In the genomic region with DNA sequence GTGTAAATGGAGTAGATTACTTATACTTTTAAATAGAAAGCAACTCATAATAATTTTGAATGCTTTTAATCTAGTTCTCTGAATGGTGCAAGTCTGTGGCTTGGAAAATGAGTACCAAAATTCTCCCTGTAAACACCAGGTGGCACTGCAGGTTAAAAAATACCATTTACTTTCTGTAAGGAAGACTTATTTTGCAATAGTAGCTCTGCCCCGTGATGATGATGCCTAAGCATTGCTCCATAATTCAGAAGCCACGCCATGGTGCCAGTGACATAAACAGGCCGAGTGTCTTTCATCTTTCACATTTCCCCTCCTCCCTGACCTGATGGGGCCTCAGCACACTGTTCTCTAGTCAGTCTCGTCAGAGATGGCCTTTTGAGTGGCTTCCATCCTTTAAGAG, we compare ENCODE assay signal across 8 mouse cellular contexts. TPM values are rescaled to one million over a fixed set of nuclear protein-coding genes. Genes with fewer than 3 reads are reported as not detected.
A peak's percentile ranks its signal among the peaks of the same experiment; 100 is the strongest.
DNase-seq lines count a peak whose midpoint lies in the region; ATAC-seq lines count a peak whose summit lies in the region.

No protein-coding gene starts in this region.

- no peak overlapping the region for H3K9ac ChIP-seq in forebrain, embryonic 14.5 days (ENCODE audit: low read length)
- H3K9ac ChIP-seq in forebrain, embryonic 12.5 days: no peak overlapping the region
- H3K9ac ChIP-seq in midbrain, embryonic 11.5 days (ENCODE audit: low read length): no peak overlapping the region
- H3K9ac ChIP-seq in intestine, embryonic 15.5 days: no peak overlapping the region
- no peak overlapping the region for H3K9ac ChIP-seq in neural tube, embryonic 15.5 days (replicated peaks)

- H3K9me3 ChIP-seq in forebrain, embryonic 14.5 days (replicated peaks; ENCODE audit: control insufficient read depth, low read length): no peaks in the 10 kb centered on the region
- no peaks in the 10 kb centered on the region for H3K9me3 ChIP-seq in forebrain, embryonic 12.5 days
- H3K9me3 ChIP-seq in midbrain, embryonic 11.5 days (ENCODE audit: control insufficient read depth, low read length): no peaks in the 10 kb centered on the region
- H3K9me3 ChIP-seq in midbrain, embryonic 10.5 days (replicated peaks): no peaks in the 10 kb centered on the region
- H3K9me3 ChIP-seq in intestine, embryonic 15.5 days: no peaks in the 10 kb centered on the region
- H3K9me3 ChIP-seq in neural tube, embryonic 15.5 days (replicated peaks): no peaks in the 10 kb centered on the region

- no peaks in the 10 kb centered on the region for H3K4me1 ChIP-seq in forebrain, embryonic 14.5 days (ENCODE audit: control insufficient read depth, insufficient read depth, low read length)
- H3K4me1 ChIP-seq in forebrain, embryonic 12.5 days: peaks cover 7% of the 10 kb centered on the region
- peaks cover 2% of the 10 kb centered on the region; the same call in 1 of the 2 replicates for H3K4me1 ChIP-seq in midbrain, embryonic 11.5 days (ENCODE audit: control insufficient read depth, insufficient read depth, low read length)
- H3K4me1 ChIP-seq in midbrain, embryonic 10.5 days: peaks cover 13% of the 10 kb centered on the region
- H3K4me1 ChIP-seq in intestine, embryonic 15.5 days (replicated peaks): no peaks in the 10 kb centered on the region
- H3K4me1 ChIP-seq in neural tube, embryonic 15.5 days: peaks cover 4% of the 10 kb centered on the region; the same call in 1 of the 2 replicates

- peaks cover 69% of the 10 kb centered on the region for H3K36me3 ChIP-seq in forebrain, embryonic 14.5 days (ENCODE audit: control insufficient read depth, insufficient read depth, low read length)
- peaks cover 53% of the 10 kb centered on the region for H3K36me3 ChIP-seq in forebrain, embryonic 12.5 days (replicated peaks)
- H3K36me3 ChIP-seq in midbrain, embryonic 11.5 days (ENCODE audit: control insufficient read depth, insufficient read depth, low read length): no peaks in the 10 kb centered on the region; the same call in 1 of the 2 replicates
- peaks cover 83% of the 10 kb centered on the region for H3K36me3 ChIP-seq in midbrain, embryonic 10.5 days
- H3K36me3 ChIP-seq in intestine, embryonic 15.5 days: 0 out of 2 replicates have a peak, but pooled peaks cover 8% of the 10 kb centered on the region
- H3K36me3 ChIP-seq in neural tube, embryonic 15.5 days: peaks cover 41% of the 10 kb centered on the region

- 21% methylated on average over 4 of the region's 4 CpGs for whole genome bisulfite sequencing in forebrain, embryonic 14.5 days
- 35% methylated on average over 4 of the region's 4 CpGs for WGBS in forebrain, embryonic 12.5 days
- 40% methylated on average over 4 of the region's 4 CpGs for WGBS in midbrain, embryonic 11.5 days
- WGBS in midbrain, embryonic 10.5 days: 54% methylated on average over 4 of the region's 4 CpGs
- 50% methylated on average over 4 of the region's 4 CpGs for WGBS in intestine, embryonic 15.5 days
- WGBS in neural tube, embryonic 15.5 days: 34% methylated on average over 4 of the region's 4 CpGs

- DNase-seq in forebrain, embryonic 14.5 days (ENCODE audit: low spot score): peak; percentile 75
- DNase-seq in midbrain, embryonic 11.5 days (ENCODE audit: low spot score, missing footprints): peak; percentile 87
- no peak for DNase-seq in midbrain, embryonic 10.5 days (ENCODE audit: low spot score)
- DNase-seq in gastrocnemius, postnatal 36 days: no peak

- no peaks in the 10 kb centered on the region for H3K27me3 ChIP-seq in forebrain, embryonic 14.5 days (replicated peaks; ENCODE audit: control insufficient read depth, insufficient read depth, low read length)
- no peaks in the 10 kb centered on the region for H3K27me3 ChIP-seq in forebrain, embryonic 12.5 days
- H3K27me3 ChIP-seq in midbrain, embryonic 11.5 days (ENCODE audit: control insufficient read depth, insufficient read depth, low read length): no peaks in the 10 kb centered on the region
- no peaks in the 10 kb centered on the region for H3K27me3 ChIP-seq in midbrain, embryonic 10.5 days (ENCODE audit: low read depth, poor library complexity, severe bottlenecking)
- no peaks in the 10 kb centered on the region for H3K27me3 ChIP-seq in intestine, embryonic 15.5 days (replicated peaks)
- H3K27me3 ChIP-seq in neural tube, embryonic 15.5 days (replicated peaks): no peaks in the 10 kb centered on the region

- intact Hi-C loops in gastrocnemius, postnatal 36 days (cut with DNase I): loop anchor here (5.0 kb wide), 1 partner anchor 34 kb away; no protein-coding TSS in a partner anchor

- no peak overlapping the region for H3K4me2 ChIP-seq in forebrain, embryonic 14.5 days (ENCODE audit: low read length)
- no peak overlapping the region for H3K4me2 ChIP-seq in forebrain, embryonic 12.5 days
- no peak overlapping the region for H3K4me2 ChIP-seq in midbrain, embryonic 11.5 days
- no peak overlapping the region for H3K4me2 ChIP-seq in intestine, embryonic 15.5 days (replicated peaks)
- H3K4me2 ChIP-seq in neural tube, embryonic 15.5 days: no peak overlapping the region

- no peak overlapping the region for H3K27ac ChIP-seq in forebrain, embryonic 14.5 days (ENCODE audit: low read depth, low read length)
- H3K27ac ChIP-seq in forebrain, embryonic 12.5 days: no peak overlapping the region
- H3K27ac ChIP-seq in midbrain, embryonic 11.5 days (ENCODE audit: low read depth, low read length): no peak overlapping the region
- no peak overlapping the region for H3K27ac ChIP-seq in midbrain, embryonic 10.5 days (replicated peaks)
- no peak overlapping the region for H3K27ac ChIP-seq in intestine, embryonic 15.5 days
- no peak overlapping the region for H3K27ac ChIP-seq in neural tube, embryonic 15.5 days (replicated peaks)

- H3K4me3 ChIP-seq in forebrain, embryonic 14.5 days (ENCODE audit: low read depth, low read length): no peak overlapping the region
- no peak overlapping the region for H3K4me3 ChIP-seq in forebrain, embryonic 12.5 days (replicated peaks)
- H3K4me3 ChIP-seq in midbrain, embryonic 11.5 days (ENCODE audit: low read depth, low read length): no peak overlapping the region
- H3K4me3 ChIP-seq in midbrain, embryonic 10.5 days: no peak overlapping the region
- no peak overlapping the region for H3K4me3 ChIP-seq in intestine, embryonic 15.5 days (replicated peaks)
- no peak overlapping the region for H3K4me3 ChIP-seq in neural tube, embryonic 15.5 days (replicated peaks)

- peak; percentile 40; the same call in 1 of the 2 replicates for ATAC-seq in forebrain, embryonic 14.5 days
- no peak for ATAC-seq in forebrain, embryonic 12.5 days (ENCODE audit: low FRiP score)
- ATAC-seq in midbrain, embryonic 11.5 days (ENCODE audit: low FRiP score): no peak
- peak; percentile 66 for ATAC-seq in common myeloid progenitor, adult 5-6 weeks (replicated peaks; ENCODE audit: low read depth, poor library complexity, severe bottlenecking)
- 0 out of 2 replicates have a peak, but pooled peaks have one; percentile 17 for ATAC-seq in intestine, embryonic 15.5 days
- ATAC-seq in neural tube, embryonic 15.5 days (ENCODE audit: low FRiP score): peak; percentile 58; the same call in 1 of the 2 replicates

RNA-seq across cellular contexts. Expression of gene Snx19, which starts 21.6 kb away (rescaled TPM):
- polyA plus RNA-seq in forebrain, embryonic 14.5 days (2014; fragmentation: Nextera tagmentation; extraction: Ambion mirVana): 16.3 and 19.5 TPM in 2 replicates
- polyA plus RNA-seq in forebrain, embryonic 12.5 days (2016; fragmentation: Nextera tagmentation; extraction: Ambion mirVana): 25.7 and 29.0 TPM in 2 replicates
- 25.8 and 27.5 TPM in 2 replicates for polyA plus RNA-seq in midbrain, embryonic 11.5 days (2014; fragmentation: Nextera tagmentation; extraction: Ambion mirVana)
- 21.7 and 25.1 TPM in 2 replicates for polyA plus RNA-seq in midbrain, embryonic 10.5 days (2016; fragmentation: Nextera tagmentation; extraction: Ambion mirVana)
- 14.4 and 20.1 TPM in 2 replicates for total RNA-seq in common myeloid progenitor, adult 5-6 weeks (2017)
- polyA plus RNA-seq in intestine, embryonic 15.5 days (2015; fragmentation: Nextera tagmentation; extraction: Ambion mirVana): 15.1 and 16.2 TPM in 2 replicates
- polyA plus RNA-seq in neural tube, embryonic 15.5 days (2015; fragmentation: Nextera tagmentation; extraction: Ambion mirVana): 21.9 TPM in 2 replicates
- total RNA-seq in gastrocnemius, postnatal 36 days (2021): 10 to 100 TPM; 17.7 to 19.8 TPM

Comparison
In these comparisons a context has a peak if more than half of its experiments do, and no peak if none do; other contexts are left out.
1. ATAC-seq: peak in forebrain, embryonic 14.5 days (single experiment), common myeloid progenitor, adult 5-6 weeks (single experiment), intestine, embryonic 15.5 days (single experiment) and neural tube, embryonic 15.5 days (single experiment); none in forebrain, embryonic 12.5 days (single experiment) and midbrain, embryonic 11.5 days (single experiment).
2. DNase-seq: peak in forebrain, embryonic 14.5 days (single experiment) and midbrain, embryonic 11.5 days (single experiment); none in midbrain, embryonic 10.5 days (single experiment) and gastrocnemius, postnatal 36 days (0 of 2).